Mouse (Mus musculus): ENCODE measurements around the gene Gm3409.
"Not testable (repeated sequence)": the region's sequence is repeated elsewhere in the genome, so short reads cannot be mapped to it uniquely, and the experiment has no call there.

The Gm3409 gene

GRCm38 (mm10) chr5:146537347-146537746 is at the start of gene Gm3409:
Gene Gm3409 (plus strand): TSS chr5:146537647.
- DNase-seq (ENCODE audit: low spot score in 2 of 2) = not testable (repeated sequence)

GRCm38 (mm10) chr5:146488959-146489358 is 48.5 kb upstream of the Gm3409 start:
- peak in 1 of 2 experiments; percentile 23 for DNase-seq (ENCODE audit: low spot score in 2 of 2)

GRCm38 (mm10) chr5:146491063-146491462 is 46.4 kb upstream of the Gm3409 start, which contains the start of gene Gm6370:
Gene Gm6370 (plus strand): TSS chr5:146491363.
- DNase-seq (ENCODE audit: low spot score in 2 of 2) = not testable (repeated sequence)

GRCm38 (mm10) chr5:146502099-146502498 is 35.3 kb upstream of the Gm3409 start, which contains the start of gene 4930449I24Rik:
Gene 4930449I24Rik (plus strand): TSS chr5:146502399.
- DNase-seq (ENCODE audit: low spot score in 2 of 2) = not testable (repeated sequence)

- not testable (repeated sequence) for DNase-seq (ENCODE audit: low spot score in 2 of 2)
Measured at GRCm38 (mm10) chr5:146513823-146514222, 23.6 kb upstream of the Gm3409 start, which contains the start of gene Gm3402. Gene Gm3402 (plus strand): TSS chr5:146514123.

GRCm38 (mm10) chr5:146525501-146525900 is 11.9 kb upstream of the Gm3409 start, which contains the start of gene Gm3404:
Gene Gm3404 (plus strand): TSS chr5:146525801.
- DNase-seq (ENCODE audit: low spot score in 2 of 2) = not testable (repeated sequence)

GRCm38 (mm10) chr5:146555836-146556235 is 18.4 kb downstream of the Gm3409 start, which contains the start of gene Gm3415:
Gene Gm3415 (plus strand): TSS chr5:146556136.
- DNase-seq (ENCODE audit: low spot score in 2 of 2) = not testable (repeated sequence)

GRCm38 (mm10) chr5:146564259-146564658 is 26.8 kb downstream of the Gm3409 start:
- DNase-seq (ENCODE audit: low spot score in 2 of 2) = no peak

- no peak for DNase-seq (ENCODE audit: low spot score in 2 of 2)
Measured at GRCm38 (mm10) chr5:146567054-146567453, 29.6 kb downstream of the Gm3409 start.

GRCm38 (mm10) chr5:146570179-146570578 is 32.7 kb downstream of the Gm3409 start:
- DNase-seq (ENCODE audit: low spot score in 2 of 2) = not testable (repeated sequence)

- DNase-seq (ENCODE audit: low spot score in 2 of 2) = peak in 1 of 2 experiments; percentile 44
Measured at GRCm38 (mm10) chr5:146571830-146572734, 34.6 kb downstream of the Gm3409 start.

- not testable (repeated sequence) for DNase-seq (ENCODE audit: low spot score in 2 of 2)
Measured at GRCm38 (mm10) chr5:146572735-146573042, 35.2 kb downstream of the Gm3409 start.

GRCm38 (mm10) chr5:146576668-146577067 is 39.2 kb downstream of the Gm3409 start:
- no peak for DNase-seq (ENCODE audit: low spot score in 2 of 2)

- DNase-seq (ENCODE audit: low spot score in 2 of 2) = no peak
Measured at GRCm38 (mm10) chr5:146584156-146584477, 46.7 kb downstream of the Gm3409 start.

- DNase-seq (ENCODE audit: low spot score in 2 of 2) = peak; percentile 23 to 52
Measured at GRCm38 (mm10) chr5:146584478-146585306, 47.2 kb downstream of the Gm3409 start, which contains the start of gene Gpr12. Gene Gpr12 (minus strand): TSS chr5:146585239.

GRCm38 (mm10) chr5:146585307-146585651 is 47.8 kb downstream of the Gm3409 start:
- DNase-seq (ENCODE audit: low spot score in 2 of 2) = no peak

GRCm38 (mm10) chr5:146586357-146587070 is 49.1 kb downstream of the Gm3409 start:
- no peak for DNase-seq (ENCODE audit: low spot score in 2 of 2)

Measured in frontal cortex, postnatal 10 days (tissue).